Mouse (Mus musculus) limb, embryonic 13.5 days (tissue): Measurements from ENCODE around the gene Kdm2a. TPM values are rescaled to one million over a fixed set of nuclear protein-coding genes. Genes with fewer than 3 reads are reported as not detected.

Experiments used
- ATAC-seq: fragments of 200-750 bp; cut with Nextera tagmentation; 2 replicates; pipeline ENCODE4 v1.8.0; 2017; ENCODE audit warnings: low read depth, moderate number of reproducible peaks, moderate TSS enrichment; ENCODE audit not compliant: low FRiP score
- H3K27ac ChIP-seq: fragments of 300-500 bp; sonication (generic); 2 replicates; pipeline ENCODE4 v1.5.1; 2015; ENCODE audit warnings: inconsistent platforms, mild to moderate bottlenecking, moderate library complexity
- H3K27me3 ChIP-seq: fragments of 300-500 bp; sonication (generic); 2 replicates; pipeline ENCODE4 v1.6.1; 2015; ENCODE audit warnings: mild to moderate bottlenecking, inconsistent platforms
- H3K36me3 ChIP-seq: fragments of 300-500 bp; sonication (generic); 2 replicates; pipeline ENCODE4 v1.6.1; 2015; ENCODE audit warnings: inconsistent platforms, mild to moderate bottlenecking, moderate library complexity
- H3K4me1 ChIP-seq: fragments of 300-500 bp; sonication (generic); 2 replicates; pipeline ENCODE4 v1.6.1; 2015; ENCODE audit warnings: inconsistent platforms
- H3K4me2 ChIP-seq: fragments of 300-500 bp; sonication (generic); replicated peaks from 2 replicates; pipeline ENCODE4 v1.6.1; 2015; ENCODE audit warnings: inconsistent platforms, mild to moderate bottlenecking, moderate library complexity
- H3K4me3 ChIP-seq: fragments of 300-500 bp; sonication (generic); 2 replicates; pipeline ENCODE4 v1.5.1; 2015; ENCODE audit warnings: moderate library complexity, mild to moderate bottlenecking, inconsistent platforms
- H3K9ac ChIP-seq: fragments of 300-500 bp; sonication (generic); 2 replicates; pipeline ENCODE4 v1.6.1; 2015; ENCODE audit warnings: mild to moderate bottlenecking, inconsistent platforms
- H3K9me3 ChIP-seq: fragments of 300-500 bp; sonication (generic); 2 replicates; pipeline ENCODE4 v1.6.1; 2016; ENCODE audit warnings: inconsistent platforms
- WGBS: fragments of 180-500 bp; shearing (Covaris S2); methylation state at CpG from one replicate; pipeline ENCODE4 v1.1.7; 2015; 5-methylcytosine and 5-hydroxymethylcytosine counted together
- polyA plus RNA-seq: library from polyadenylated mRNA; unstranded; fragments of >200 nt; fragmentation: Nextera tagmentation; extraction: Ambion mirVana; gene quantifications from 2 replicates; pipeline ENCODE4 v1.2.1, GENCODE M21; 2015

Kdm2a gene
- polyA plus RNA-seq, 1 experiment from 2014 or later: 53.9 TPM

- Histone ChIP-seq H3K9me3 (no peaks in the 10 kb centered on the region), H3K9ac (no peak overlapping the region), H3K4me1 (peaks cover 21% of the 10 kb centered on the region)
Measured at GRCm38 (mm10) chr19:4434999-4435398, 36.9 kb upstream of the Kdm2a start.

GRCm38 (mm10) chr19:4433756-4434155, 35.7 kb upstream of the Kdm2a start:
- H3K27ac ChIP-seq: no peak overlapping the region
- H3K9me3 ChIP-seq: no peaks in the 10 kb centered on the region
- no peak overlapping the region for H3K4me3 ChIP-seq
- H3K4me1 ChIP-seq: peaks cover 13% of the 10 kb centered on the region
- no peaks in the 10 kb centered on the region for H3K27me3 ChIP-seq
- H3K36me3 ChIP-seq: peaks cover 52% of the 10 kb centered on the region
- WGBS: 88% methylated on average over 1 of the region's 1 CpGs
- no peak for ATAC-seq
- no peak overlapping the region for H3K4me2 ChIP-seq
- no peak overlapping the region for H3K9ac ChIP-seq

More at GRCm38 (mm10) chr19:4434999-4435398, 36.9 kb upstream of the Kdm2a start:
- H3K36me3 ChIP-seq: peaks cover 46% of the 10 kb centered on the region
- H3K27ac ChIP-seq: no peak overlapping the region
- H3K27me3 ChIP-seq: no peaks in the 10 kb centered on the region
- H3K4me2 ChIP-seq: no peak overlapping the region
- no peak for ATAC-seq
- no peak overlapping the region for H3K4me3 ChIP-seq
- 96% methylated on average over 1 of the region's 1 CpGs for WGBS

GRCm38 (mm10) chr19:4430091-4430620, 32.1 kb upstream of the Kdm2a start:
- H3K9me3 ChIP-seq: no peaks in the 10 kb centered on the region
- H3K27me3 ChIP-seq: no peaks in the 10 kb centered on the region
- ATAC-seq: no peak
- H3K27ac ChIP-seq: no peak overlapping the region
- WGBS: 96% methylated on average over 4 of the region's 4 CpGs
- H3K4me1 ChIP-seq: no peaks in the 10 kb centered on the region
- H3K4me2 ChIP-seq: no peak overlapping the region
- no peak overlapping the region for H3K9ac ChIP-seq
- peaks cover 65% of the 10 kb centered on the region for H3K36me3 ChIP-seq
- H3K4me3 ChIP-seq: no peak overlapping the region

GRCm38 (mm10) chr19:4425610-4426366, 27.7 kb upstream of the Kdm2a start:
- WGBS: 78% methylated on average over 19 of the region's 19 CpGs
- peaks cover 3% of the 10 kb centered on the region; the same call in 1 of the 2 replicates for H3K9me3 ChIP-seq
- peaks cover 81% of the 10 kb centered on the region for H3K36me3 ChIP-seq
- no peak for ATAC-seq
- H3K4me1 ChIP-seq: no peaks in the 10 kb centered on the region
- H3K4me3 ChIP-seq: no peak overlapping the region
- no peak overlapping the region for H3K9ac ChIP-seq
- H3K27ac ChIP-seq: no peak overlapping the region
- no peak overlapping the region for H3K4me2 ChIP-seq
- H3K27me3 ChIP-seq: no peaks in the 10 kb centered on the region

- Histone ChIP-seq H3K4me3 (no peak overlapping the region), H3K36me3 (peaks cover 73% of the 10 kb centered on the region), H3K9ac (no peak overlapping the region), H3K4me1 (no peaks in the 10 kb centered on the region), H3K27me3 (no peaks in the 10 kb centered on the region), H3K9me3 (peaks cover 3% of the 10 kb centered on the region; the same call in 1 of the 2 replicates), H3K4me2 (no peak overlapping the region), H3K27ac (no peak overlapping the region)
- ATAC-seq: no peak
- WGBS: 82% methylated on average over 3 of the region's 3 CpGs
Measured at GRCm38 (mm10) chr19:4423021-4423420, 24.9 kb upstream of the Kdm2a start.

- Histone ChIP-seq H3K9ac (no peak overlapping the region), H3K36me3 (peaks cover 69% of the 10 kb centered on the region), H3K4me1 (no peaks in the 10 kb centered on the region), H3K4me3 (no peak overlapping the region), H3K4me2 (no peak overlapping the region), H3K27ac (no peak overlapping the region), H3K9me3 (peaks cover 3% of the 10 kb centered on the region; the same call in 1 of the 2 replicates), H3K27me3 (no peaks in the 10 kb centered on the region)
- WGBS: 96% methylated on average over 3 of the region's 3 CpGs
- no peak for ATAC-seq
Measured at GRCm38 (mm10) chr19:4422581-4422980, 24.5 kb upstream of the Kdm2a start.

- Histone ChIP-seq H3K4me1 (no peaks in the 10 kb centered on the region), H3K4me3 (no peak overlapping the region), H3K4me2 (no peak overlapping the region), H3K27me3 (no peaks in the 10 kb centered on the region), H3K9me3 (peaks cover 3% of the 10 kb centered on the region; the same call in 1 of the 2 replicates), H3K9ac (no peak overlapping the region), H3K36me3 (peaks cover 47% of the 10 kb centered on the region), H3K27ac (no peak overlapping the region)
- no peak for ATAC-seq
- 80% methylated on average over 8 of the region's 8 CpGs for WGBS
Measured at GRCm38 (mm10) chr19:4420153-4420910, 22.2 kb upstream of the Kdm2a start.

GRCm38 (mm10) chr19:4419711-4420110, 21.6 kb upstream of the Kdm2a start:
- Histone ChIP-seq H3K27ac (no peak overlapping the region), H3K9me3 (peaks cover 3% of the 10 kb centered on the region; the same call in 1 of the 2 replicates), H3K4me2 (no peak overlapping the region), H3K36me3 (peaks cover 41% of the 10 kb centered on the region), H3K4me3 (no peak overlapping the region), H3K9ac (no peak overlapping the region), H3K27me3 (no peaks in the 10 kb centered on the region), H3K4me1 (no peaks in the 10 kb centered on the region)
- no peak for ATAC-seq
- 92% methylated on average over 5 of the region's 5 CpGs for WGBS

GRCm38 (mm10) chr19:4417713-4418112, 19.6 kb upstream of the Kdm2a start:
- Histone ChIP-seq H3K4me3 (no peak overlapping the region), H3K9ac (no peak overlapping the region), H3K9me3 (peaks cover 3% of the 10 kb centered on the region; the same call in 1 of the 2 replicates), H3K4me2 (no peak overlapping the region), H3K4me1 (no peaks in the 10 kb centered on the region), H3K36me3 (peaks cover 27% of the 10 kb centered on the region), H3K27ac (no peak overlapping the region), H3K27me3 (no peaks in the 10 kb centered on the region)
- ATAC-seq: no peak

- WGBS: 0% methylated on average over 1 of the region's 1 CpGs
- H3K27ac ChIP-seq: no peak overlapping the region
- peaks cover 22% of the 10 kb centered on the region for H3K36me3 ChIP-seq
- H3K9me3 ChIP-seq: peaks cover 3% of the 10 kb centered on the region; the same call in 1 of the 2 replicates
- no peak overlapping the region for H3K4me3 ChIP-seq
- no peak overlapping the region for H3K9ac ChIP-seq
- 0 out of 2 replicates have a peak, but pooled peaks have one; percentile 54 for ATAC-seq
- no peaks in the 10 kb centered on the region for H3K4me1 ChIP-seq
- H3K27me3 ChIP-seq: no peaks in the 10 kb centered on the region
- no peak overlapping the region for H3K4me2 ChIP-seq
Measured at GRCm38 (mm10) chr19:4417183-4417582, 19.1 kb upstream of the Kdm2a start.

GRCm38 (mm10) chr19:4414631-4415030, 16.5 kb upstream of the Kdm2a start:
- 68% methylated on average over 1 of the region's 1 CpGs for WGBS
- no peak for ATAC-seq

GRCm38 (mm10) chr19:4409062-4409461, 11.0 kb upstream of the Kdm2a start:
- no peak overlapping the region for H3K9ac ChIP-seq
- no peaks in the 10 kb centered on the region for H3K4me1 ChIP-seq
- H3K4me2 ChIP-seq: no peak overlapping the region
- H3K9me3 ChIP-seq: no peaks in the 10 kb centered on the region
- H3K27me3 ChIP-seq: no peaks in the 10 kb centered on the region
- H3K27ac ChIP-seq: no peak overlapping the region
- H3K36me3 ChIP-seq: peaks cover 4% of the 10 kb centered on the region; the same call in 1 of the 2 replicates
- 57% methylated on average over 2 of the region's 2 CpGs for WGBS
- ATAC-seq: no peak
- H3K4me3 ChIP-seq: no peak overlapping the region

More at GRCm38 (mm10) chr19:4414631-4415030, 16.5 kb upstream of the Kdm2a start:
- Histone ChIP-seq H3K27me3 (no peaks in the 10 kb centered on the region), H3K4me3 (no peak overlapping the region), H3K9me3 (no peaks in the 10 kb centered on the region), H3K4me2 (no peak overlapping the region), H3K36me3 (peaks cover 4% of the 10 kb centered on the region; the same call in 1 of the 2 replicates), H3K4me1 (no peaks in the 10 kb centered on the region), H3K9ac (no peak overlapping the region), H3K27ac (no peak overlapping the region)
